Mouse (Mus musculus) natural killer cell, adult 2 months (primary cell): ENCODE measurements around the gene Srrm3.

ENCODE experiments used
- DNase-seq, 2 experiments: peaks; one replicate each; pipeline ENCODE4 v3.0.0; 2022; ENCODE audit warnings: low spot score in 2 of 2

Gene Srrm3

DNA sequence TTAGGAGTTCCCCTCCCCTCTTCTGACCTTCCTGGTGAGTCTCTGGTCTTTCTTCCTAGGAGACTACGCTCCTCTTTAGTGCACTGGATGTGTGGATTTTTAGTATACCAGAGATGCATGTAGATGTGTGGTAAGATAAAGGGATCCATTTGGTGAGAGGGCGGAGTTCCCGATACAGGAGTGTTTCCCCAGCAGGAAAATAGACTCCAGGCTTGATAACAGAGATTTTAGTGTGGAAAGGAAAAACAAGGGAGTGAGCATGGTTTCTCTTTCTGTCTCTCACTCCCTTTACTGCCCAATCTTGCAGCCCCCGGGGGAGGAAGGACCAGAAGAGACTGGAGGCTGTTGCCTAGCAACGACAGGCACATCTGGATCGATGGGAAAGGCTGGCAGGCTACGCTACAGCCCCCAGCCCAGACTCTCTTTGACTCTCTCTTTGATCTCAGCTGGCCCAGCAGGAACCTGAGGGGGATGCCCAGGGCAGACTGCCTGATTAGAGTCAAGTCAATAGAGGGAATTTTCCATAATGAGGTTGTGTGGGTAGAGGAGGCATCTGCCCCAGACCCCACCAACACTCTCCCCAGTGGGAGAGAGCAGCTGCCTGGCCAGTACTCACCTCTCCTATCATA lies 15.7 kb downstream of the Srrm3 start:
- no peak for DNase-seq

DNA sequence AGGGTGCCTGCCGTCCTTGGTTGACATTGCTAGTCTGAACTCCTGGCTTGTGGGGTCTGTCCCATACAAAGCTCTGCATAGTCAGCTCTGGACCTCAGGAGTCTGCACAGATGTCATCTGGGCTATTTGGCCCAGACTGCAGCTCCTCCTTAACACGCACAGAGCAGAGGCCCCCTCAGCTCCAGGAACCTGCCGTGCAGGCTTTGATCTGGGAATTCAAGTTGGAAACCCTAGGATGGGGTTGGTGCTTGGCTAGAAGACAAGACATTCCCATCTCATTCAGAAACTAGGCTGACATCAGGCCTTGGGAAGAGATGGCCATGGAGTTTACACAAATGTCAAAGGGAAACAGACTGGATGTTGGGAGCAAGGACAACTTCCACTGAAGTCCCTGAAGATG lies 17.8 kb downstream of the Srrm3 start:
- no peak for DNase-seq

DNA sequence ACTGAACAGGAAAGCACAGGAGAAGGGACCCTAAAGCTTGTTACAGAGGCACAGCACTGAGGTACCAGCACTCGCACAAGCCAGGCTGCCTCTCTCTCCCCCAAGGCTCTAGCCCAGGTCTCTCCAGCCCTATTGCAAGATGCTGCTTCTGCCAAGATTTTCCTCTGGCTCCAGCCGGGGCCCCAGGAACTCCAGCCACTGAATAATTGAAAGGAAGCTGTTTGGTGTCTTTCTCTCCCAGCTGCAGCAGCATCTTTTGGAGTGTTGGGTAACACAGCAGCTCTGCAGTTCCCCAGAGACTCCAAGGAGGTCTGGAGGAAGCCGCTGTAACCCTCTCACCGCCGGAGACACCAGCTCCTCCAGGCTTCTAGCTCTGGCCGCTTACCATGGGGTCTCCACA lies 19.5 kb downstream of the Srrm3 start:
- no peak for DNase-seq

- no peak for DNase-seq
Observed at GRCm38 (mm10) chr5:135829381-135829780, 22.7 kb downstream of the Srrm3 start.

DNA sequence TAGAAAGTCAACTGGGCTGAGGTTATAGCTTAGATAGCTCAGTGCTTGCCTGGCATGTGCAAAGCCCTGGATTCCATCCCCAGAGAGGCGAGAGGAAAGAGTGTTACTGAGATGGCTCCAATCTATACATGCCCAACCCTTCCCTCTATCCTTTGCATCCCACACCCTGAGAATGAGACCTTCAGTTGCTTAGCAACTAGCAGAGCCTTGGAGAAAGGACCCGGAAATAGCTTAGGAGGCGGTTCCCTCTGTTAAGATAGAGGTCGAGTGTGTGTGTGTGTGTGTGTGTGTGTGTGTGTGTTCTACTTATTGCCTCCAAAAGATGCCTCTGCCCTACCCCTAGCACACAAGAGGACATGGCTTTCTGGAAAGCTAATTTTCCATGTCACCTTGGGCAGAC lies 26.0 kb downstream of the Srrm3 start:
- DNase-seq, result no peak

DNA sequence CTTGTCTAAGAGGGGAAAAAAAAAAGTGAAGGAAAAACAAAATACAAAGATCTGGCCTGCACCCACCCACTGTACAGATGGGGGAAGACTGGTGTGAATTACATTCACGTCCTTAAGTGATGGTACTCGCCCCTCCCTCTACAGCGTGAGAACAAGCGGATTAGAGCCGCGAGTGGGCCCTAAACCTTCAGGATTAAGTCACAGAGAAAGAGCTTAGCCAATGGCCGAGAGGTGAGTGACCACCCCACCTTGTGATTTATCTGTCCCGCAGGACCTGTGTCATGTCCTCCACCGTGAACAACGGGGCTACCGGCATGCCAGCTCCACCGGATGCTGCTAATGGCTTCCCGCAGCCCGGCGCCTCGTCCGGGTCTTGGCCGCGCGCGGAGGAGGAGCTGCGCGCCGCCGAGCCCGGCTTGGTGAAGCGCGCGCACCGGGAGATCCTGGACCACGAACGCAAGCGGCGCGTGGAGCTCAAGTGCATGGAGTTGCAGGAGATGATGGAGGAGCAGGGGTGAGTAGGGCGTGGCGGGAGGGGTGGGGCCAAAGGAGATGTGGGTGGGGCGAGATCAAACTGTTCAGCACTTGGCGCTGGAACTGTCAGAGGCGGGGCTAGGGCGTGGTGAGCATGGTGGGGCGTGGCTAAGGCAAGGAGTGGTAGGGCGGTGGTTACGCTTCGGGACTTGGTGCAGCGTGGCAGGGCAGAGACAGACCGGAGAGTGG lies 28.2 kb downstream of the Srrm3 start:
- peak; percentile 56 to 75 for DNase-seq

DNA sequence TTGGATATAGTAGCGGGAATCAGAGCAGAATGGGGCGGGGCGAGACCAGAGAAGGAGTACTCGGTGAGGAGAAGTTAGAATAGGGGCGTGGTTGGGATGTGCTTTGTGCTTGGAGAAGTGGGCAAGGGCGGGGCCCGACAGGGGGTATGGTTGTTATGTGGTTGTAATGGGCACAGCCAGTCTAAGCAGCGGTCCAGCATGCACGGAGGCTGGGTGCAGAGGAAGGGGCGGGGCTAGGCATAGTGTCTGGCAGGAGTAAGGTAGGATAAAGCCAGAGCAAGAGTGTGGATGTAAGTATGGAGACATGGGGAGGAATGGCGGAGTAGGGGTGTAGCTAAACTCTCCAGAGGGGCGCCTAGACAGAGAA lies 28.8 kb downstream of the Srrm3 start:
- no peak for DNase-seq

GRCm38 (mm10) chr5:135835981-135836380 lies 29.3 kb downstream of the Srrm3 start:
- DNase-seq, result no peak

- no peak for DNase-seq
Observed at GRCm38 (mm10) chr5:135841651-135842050, 35.0 kb downstream of the Srrm3 start.

DNA sequence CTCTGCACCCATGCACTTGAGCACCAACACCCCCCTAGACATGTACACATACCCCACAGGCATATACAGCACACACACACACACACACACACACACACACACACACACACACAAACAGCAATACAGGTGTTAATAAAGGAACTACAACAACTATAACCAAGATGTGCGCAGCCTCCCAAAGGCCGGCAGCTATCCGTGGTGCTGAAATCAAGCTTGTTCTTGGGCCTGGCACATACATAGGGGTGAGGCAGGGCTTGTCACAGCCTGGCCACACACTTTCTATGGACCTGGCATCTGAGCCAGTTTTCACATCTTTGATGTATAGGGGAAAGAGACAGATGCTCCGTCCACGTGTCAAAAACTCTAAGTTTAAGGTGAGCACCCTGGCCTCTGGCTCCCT lies 36.7 kb downstream of the Srrm3 start:
- DNase-seq, result no peak

DNA sequence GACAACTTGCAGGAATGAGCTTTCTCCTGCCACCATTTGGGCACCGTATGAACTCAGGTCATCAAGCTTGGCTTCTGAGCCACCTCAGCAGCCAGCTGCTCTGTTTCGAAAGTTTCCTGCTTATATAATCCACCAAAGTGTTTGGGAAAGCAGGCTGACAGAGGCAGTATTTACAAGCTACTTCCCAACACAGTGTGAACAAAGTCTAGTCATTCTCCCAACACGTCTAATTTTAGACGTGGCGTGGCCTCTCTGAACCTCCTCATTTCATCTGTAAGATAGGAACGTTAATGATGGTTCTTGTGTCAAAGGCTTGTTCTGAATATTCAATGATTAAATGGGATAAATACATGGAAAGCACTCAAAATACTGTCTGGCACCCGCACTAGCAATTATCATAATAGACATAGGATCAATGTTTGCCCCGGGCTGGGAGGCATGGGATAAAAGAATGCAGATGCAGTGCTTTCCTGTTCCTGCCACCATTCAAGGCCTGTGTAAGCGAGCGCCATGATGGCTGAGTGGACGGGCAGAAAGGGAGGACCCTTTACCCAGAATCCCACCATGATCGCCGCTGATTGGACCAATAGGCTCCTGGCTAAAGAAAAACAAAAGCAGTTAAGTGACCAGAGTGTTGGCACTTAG lies 39.1 kb downstream of the Srrm3 start:
- no peak for DNase-seq

DNA sequence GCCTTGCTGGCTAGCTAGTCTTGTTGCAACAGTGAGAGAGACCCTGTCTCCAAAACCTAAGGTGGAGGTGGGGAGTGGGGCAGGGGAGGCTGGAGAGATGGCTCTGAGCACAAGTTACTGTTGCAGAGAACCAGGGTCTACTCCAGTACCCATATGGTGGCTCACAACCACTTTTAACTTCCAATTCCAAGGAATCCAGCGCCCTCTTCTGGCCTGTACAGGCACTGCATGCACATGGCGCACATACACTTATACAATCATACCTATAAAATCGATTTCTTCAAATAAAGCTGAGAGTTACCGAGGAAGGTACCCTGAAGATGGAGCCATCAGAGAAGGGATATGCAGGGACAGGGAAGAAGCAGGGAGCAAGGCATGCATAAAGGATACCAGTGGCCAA lies 40.8 kb downstream of the Srrm3 start:
- no peak for DNase-seq

DNA sequence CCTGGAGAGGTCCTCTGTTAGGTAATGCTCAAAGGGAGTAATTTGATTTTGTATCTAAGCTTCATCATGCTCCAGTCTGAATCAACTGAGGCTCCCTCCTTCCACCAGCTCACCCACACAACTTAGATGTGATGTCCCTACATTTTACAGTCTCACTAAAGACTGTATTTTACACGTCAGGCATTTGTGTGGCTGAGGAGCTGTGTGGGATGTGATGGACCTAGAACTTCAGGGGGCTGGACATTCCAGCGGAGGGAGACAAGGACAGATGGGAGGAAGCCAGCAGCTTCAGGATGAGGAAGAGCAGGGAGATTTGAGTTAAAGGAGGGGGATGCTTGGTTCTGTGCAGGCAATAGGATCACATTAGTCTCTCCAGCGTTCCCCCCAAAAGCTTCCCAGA lies 41.2 kb downstream of the Srrm3 start:
- no peak for DNase-seq

DNA sequence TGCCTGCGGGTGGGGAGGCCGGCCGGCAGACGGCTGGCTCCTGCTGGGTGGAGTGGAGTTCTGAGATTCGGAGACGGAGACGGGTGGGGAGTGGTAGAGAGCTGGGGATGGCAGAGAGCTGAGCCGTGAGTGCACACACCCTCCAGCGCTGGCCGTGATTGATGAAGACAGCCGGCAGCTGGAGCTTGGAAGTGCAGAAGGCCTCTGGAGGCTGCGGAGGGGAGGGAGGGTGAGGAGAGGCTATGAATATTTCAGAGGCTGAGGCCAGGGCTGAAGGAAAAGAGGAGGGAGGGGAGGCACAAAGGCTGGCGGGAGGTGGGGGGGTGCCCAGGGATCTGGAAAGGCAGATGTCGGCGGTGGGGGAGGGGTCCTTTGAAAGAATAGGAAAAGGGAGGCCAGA lies 44.3 kb downstream of the Srrm3 start:
- DNase-seq, result no peak

DNA sequence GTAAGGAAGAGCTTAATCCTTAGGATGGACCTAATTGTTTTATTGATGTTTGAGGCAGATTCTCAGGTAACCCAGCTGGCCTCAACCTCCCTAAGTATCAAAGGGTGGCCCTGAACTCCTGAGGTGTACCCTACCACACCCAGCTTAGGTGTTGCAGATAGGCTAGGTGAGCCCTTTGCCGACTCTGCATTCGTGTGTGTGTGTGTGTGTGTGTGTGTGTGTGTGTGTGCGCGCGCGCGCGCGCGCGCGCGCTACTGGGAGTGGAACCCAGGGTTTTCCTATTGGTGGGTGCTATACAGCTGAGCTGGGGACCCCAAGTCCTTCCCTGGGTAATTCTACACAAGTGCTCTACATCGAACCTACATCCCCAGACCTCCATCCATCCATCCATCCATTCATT lies 44.8 kb downstream of the Srrm3 start:
- DNase-seq, result no peak

GRCm38 (mm10) chr5:135852421-135852820 lies 45.7 kb downstream of the Srrm3 start:
- DNase-seq, result no peak

DNA sequence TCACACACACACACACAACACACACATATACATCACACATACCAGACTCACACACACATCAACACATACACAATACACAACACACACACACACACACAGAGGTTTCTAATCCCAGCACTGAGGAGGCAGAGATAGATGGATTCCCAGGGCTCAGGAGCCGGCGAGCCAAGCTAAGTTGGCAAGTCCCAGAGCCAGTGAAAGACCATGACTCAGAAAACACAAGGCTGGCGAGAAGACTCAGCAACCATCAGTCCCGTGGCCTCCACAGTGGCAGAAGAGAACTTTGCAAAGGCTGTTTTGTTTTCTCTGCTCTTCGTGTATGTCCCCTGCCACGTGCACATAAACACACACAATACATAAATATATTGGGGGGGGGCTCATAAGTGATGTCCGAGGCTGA lies 47.0 kb downstream of the Srrm3 start:
- no peak for DNase-seq

DNA sequence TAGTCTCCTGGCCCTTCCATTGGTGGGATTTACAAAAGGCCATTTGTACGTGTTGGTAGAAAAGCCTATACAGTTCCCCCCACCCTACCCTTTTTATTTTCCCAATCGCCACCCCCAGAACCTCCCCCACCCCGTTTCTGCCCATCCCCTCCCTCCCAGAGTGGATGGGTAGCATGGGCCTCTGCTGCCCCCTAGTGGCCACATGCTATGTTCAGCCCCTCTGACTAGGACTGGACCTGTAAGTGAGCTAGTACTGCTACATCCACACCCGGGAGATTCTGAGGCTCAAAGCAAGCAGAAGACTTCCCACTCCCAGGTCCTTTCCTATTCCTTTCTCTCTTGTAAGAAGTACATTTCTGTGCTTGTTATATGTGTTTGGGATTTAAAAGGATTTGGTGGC lies 48.5 kb downstream of the Srrm3 start:
- peak; percentile 43 to 63 for DNase-seq

DNA sequence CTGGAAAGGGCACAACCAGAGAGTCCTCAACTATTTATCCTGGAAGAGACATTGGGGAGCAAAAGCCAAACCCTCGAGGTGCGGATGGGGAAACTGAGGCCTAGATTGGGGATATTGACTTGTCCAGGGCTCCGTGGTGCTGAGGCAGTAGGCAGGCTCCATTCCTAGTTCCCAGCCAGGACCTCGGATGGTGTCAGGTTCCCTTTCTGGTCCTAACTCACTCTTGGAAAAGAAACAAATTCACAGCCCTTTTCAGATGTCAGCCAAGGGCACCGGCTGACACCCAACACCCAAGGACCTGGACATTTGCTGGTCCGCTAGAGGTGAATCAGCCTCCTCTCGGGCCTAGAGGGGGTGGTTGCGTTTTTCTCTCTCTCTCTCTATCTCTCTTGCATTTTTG lies 60.0 kb downstream of the Srrm3 start:
- no peak for DNase-seq

DNA sequence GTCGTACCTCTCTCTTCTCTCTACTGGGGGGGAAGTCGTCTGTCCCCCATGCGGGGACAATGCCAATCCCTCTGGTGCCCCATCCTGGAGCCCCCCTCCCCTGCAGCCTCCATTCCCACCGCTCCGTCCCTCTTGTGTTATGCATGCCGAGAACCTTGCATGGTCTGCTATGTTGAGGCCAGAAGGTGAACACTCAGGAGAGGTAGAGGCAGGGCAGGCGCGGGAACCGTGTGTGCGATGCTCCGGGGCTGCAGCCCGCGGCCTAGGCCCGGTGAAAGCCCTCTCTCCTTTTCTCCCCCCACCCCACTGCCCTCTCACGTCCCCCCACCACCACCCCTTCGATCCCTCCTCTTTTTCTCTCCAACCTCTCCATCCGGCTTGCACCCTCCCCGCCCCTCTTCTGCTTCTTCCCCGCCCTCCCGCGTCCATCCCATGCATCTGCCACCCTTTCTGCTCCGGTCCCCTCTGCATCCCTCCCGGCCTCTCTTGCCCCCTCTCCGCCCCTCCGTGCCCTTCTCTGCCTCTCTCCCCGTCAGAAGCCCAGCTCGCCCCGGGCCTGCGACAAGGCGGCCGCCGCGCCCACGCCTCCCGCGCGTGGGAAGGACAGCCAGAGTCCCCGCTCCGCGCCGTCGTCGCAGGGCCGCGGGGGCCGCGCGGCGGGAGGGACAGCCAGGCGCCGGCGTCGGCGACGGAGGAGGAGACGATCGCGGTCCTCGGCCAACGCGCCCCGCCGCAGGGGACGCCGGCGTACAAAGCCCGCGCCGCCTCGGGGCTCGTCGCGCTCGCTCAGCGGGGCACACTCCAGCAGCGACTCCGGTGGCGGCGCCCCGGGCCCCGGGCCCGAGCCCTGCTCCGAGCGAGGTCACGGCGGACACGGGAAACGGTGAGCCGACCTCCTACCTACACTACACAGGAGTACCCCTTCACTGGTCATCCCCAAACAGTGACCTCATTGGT lies 61.2 kb downstream of the Srrm3 start:
- no peak for DNase-seq

- DNase-seq, result no peak
Observed at GRCm38 (mm10) chr5:135868653-135869052, 62.0 kb downstream of the Srrm3 start.
